Mouse (Mus musculus) thymus, postnatal 10 days (tissue): ENCODE measurements around the gene 1700029F12Rik.
A peak's percentile ranks its signal among the peaks of the same experiment; 100 is the strongest.

ENCODE experiments used
- DNase-seq, 2 experiments: peaks; one replicate each; pipeline ENCODE4 v3.0.0; 2021; ENCODE audit warnings: low spot score in 2 of 2

1700029F12Rik gene

GRCm38 (mm10) chr13:97021906-97022305, 12.3 kb downstream of the 1700029F12Rik start:
- DNase-seq = no peak

GRCm38 (mm10) chr13:97020122-97020521, 14.0 kb downstream of the 1700029F12Rik start:
- no peak for DNase-seq

GRCm38 (mm10) chr13:97017711-97018110, 16.5 kb downstream of the 1700029F12Rik start:
- no peak for DNase-seq

- no peak for DNase-seq
Measured at GRCm38 (mm10) chr13:97014366-97014765, 19.8 kb downstream of the 1700029F12Rik start.

- peak in 1 of 2 experiments; percentile 23 for DNase-seq
Measured at GRCm38 (mm10) chr13:97008266-97009153, 25.7 kb downstream of the 1700029F12Rik start.

- DNase-seq = no peak
Measured at GRCm38 (mm10) chr13:97007501-97008265, 26.5 kb downstream of the 1700029F12Rik start.

GRCm38 (mm10) chr13:97006784-97007183, 27.4 kb downstream of the 1700029F12Rik start:
- DNase-seq = no peak

GRCm38 (mm10) chr13:96997080-96997479, 37.1 kb downstream of the 1700029F12Rik start:
- no peak for DNase-seq

- DNase-seq = no peak
Measured at GRCm38 (mm10) chr13:96995243-96995642, 38.9 kb downstream of the 1700029F12Rik start.

- no peak for DNase-seq
Measured at GRCm38 (mm10) chr13:96993291-96993989, 40.7 kb downstream of the 1700029F12Rik start.

GRCm38 (mm10) chr13:96990561-96991265, 43.4 kb downstream of the 1700029F12Rik start:
- DNase-seq = no peak

- DNase-seq = no peak
Measured at GRCm38 (mm10) chr13:96990045-96990444, 44.1 kb downstream of the 1700029F12Rik start.

- DNase-seq = no peak
Measured at GRCm38 (mm10) chr13:96989129-96989528, 45.0 kb downstream of the 1700029F12Rik start.

- no peak for DNase-seq
Measured at GRCm38 (mm10) chr13:96985599-96986275, 48.4 kb downstream of the 1700029F12Rik start.

GRCm38 (mm10) chr13:96984688-96985087, 49.5 kb downstream of the 1700029F12Rik start:
- no peak for DNase-seq

- peak in 1 of 2 experiments; percentile 16 for DNase-seq
Measured at GRCm38 (mm10) chr13:96983251-96984126, 50.7 kb downstream of the 1700029F12Rik start.

- no peak for DNase-seq
Measured at GRCm38 (mm10) chr13:96980561-96980960, 53.6 kb downstream of the 1700029F12Rik start.

- no peak for DNase-seq
Measured at GRCm38 (mm10) chr13:96976986-96977595, 57.1 kb downstream of the 1700029F12Rik start.

- DNase-seq = no peak
Measured at GRCm38 (mm10) chr13:96973318-96973717, 60.8 kb downstream of the 1700029F12Rik start.
